Mouse (Mus musculus): ENCODE measurements around the gene Cux1.

- no peak for TF ChIP-seq CTCF (IDR thresholded peaks at IDR 0.05; ENCODE audit: control insufficient read depth, insufficient read depth, low read length)
- TF ChIP-seq POLR2A (IDR thresholded peaks at IDR 0.05; ENCODE audit: borderline replicate concordance, control insufficient read depth, low read depth, low read length): no peak
These were observed 351.3 kb downstream of the Cux1 start for GRCm38 (mm10) chr5:136215958-136216357.
